Mouse (Mus musculus): ENCODE results near the gene Ttc21a. TPM values are rescaled to one million over a fixed set of nuclear protein-coding genes. Genes with fewer than 3 reads are reported as not detected.
A peak's percentile ranks its signal among the peaks of the same experiment; 100 is the strongest.

The Ttc21a gene
- total and polyA plus RNA-seq, 3 experiments: 0.01 TPM; not detected in 2

DNA sequence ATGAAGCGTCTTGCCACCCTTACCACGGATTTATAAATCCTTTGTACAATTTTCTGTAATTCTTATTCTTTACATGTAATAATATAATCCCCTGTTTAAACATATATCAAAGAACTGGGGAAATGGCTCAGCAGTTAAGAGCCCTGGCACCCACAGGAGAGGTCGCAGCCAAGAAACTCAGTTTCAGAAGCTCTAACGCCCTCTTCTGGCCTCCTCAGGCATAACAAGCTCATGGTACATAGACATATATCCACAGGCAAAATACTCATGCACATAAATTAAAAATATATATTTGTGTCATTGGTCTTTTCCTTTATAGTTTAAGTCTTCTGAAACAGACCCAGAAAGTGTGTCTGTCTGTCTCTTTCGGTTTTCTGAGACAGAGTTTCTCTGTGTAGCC, 37.2 kb downstream of the Ttc21a start:
- peaks cover 6 to 12% of the 10 kb centered on the region in 2 experiments for H3K36me3 ChIP-seq (ENCODE audit: control insufficient read depth in 1 of 2, insufficient read depth in 2 of 2, low read length in 2 of 2)
- H3K4me1 ChIP-seq (ENCODE audit: control insufficient read depth in 1 of 2, insufficient read depth in 2 of 2, low read length in 2 of 2): peaks cover 7 to 12% of the 10 kb centered on the region in 2 experiments
- TF ChIP-seq GABPA (IDR thresholded peaks at IDR 0.05; ENCODE audit: low read depth, low read length): no peak
- no peak for TF ChIP-seq MYB (IDR thresholded peaks at IDR 0.05; ENCODE audit: low read depth, low read length)
- TF ChIP-seq NRF1 (IDR thresholded peaks at IDR 0.05; ENCODE audit: insufficient read depth, low read depth, low read length, poor library complexity, severe bottlenecking): no peak
- no peak for TF ChIP-seq HCFC1 (IDR thresholded peaks at IDR 0.05; ENCODE audit: low read depth, low read length)
- TF ChIP-seq POLR2A (IDR thresholded peaks at IDR 0.05; ENCODE audit: control insufficient read depth in 1 of 2, insufficient read depth in 1 of 2, low read depth in 1 of 2, low read length in 2 of 2, poor library complexity in 1 of 2): no peak
- TF ChIP-seq CTCF (IDR thresholded peaks at IDR 0.05 in 2 of 3, conservative IDR thresholded peaks at IDR 0.05 in 1 of 3; ENCODE audit: control insufficient read depth in 1 of 3, insufficient read depth in 1 of 3, low read depth in 2 of 3, low read length in 3 of 3, poor library complexity in 1 of 3, severe bottlenecking in 1 of 3): peak; percentile 17 to 41 (median 36); a peak in 3 of 6 replicates

GRCm38 (mm10) chr9:119975286-119975685, 37.9 kb downstream of the Ttc21a start:
- H3K27me3 ChIP-seq (ENCODE audit: control insufficient read depth in 1 of 2, insufficient read depth in 2 of 2, low read length in 2 of 2): no peaks in the 10 kb centered on the region
- TF ChIP-seq MAFK (IDR thresholded peaks at IDR 0.05; ENCODE audit: borderline replicate concordance, low read depth, low read length): no peak
- no peak overlapping the region for H3K4me3 ChIP-seq (ENCODE audit: control insufficient read depth in 1 of 2, insufficient read depth in 1 of 2, low read depth in 2 of 2, low read length in 2 of 2)
- H3K4me1 ChIP-seq (ENCODE audit: control insufficient read depth in 1 of 2, insufficient read depth in 2 of 2, low read length in 2 of 2): peaks cover 7 to 12% of the 10 kb centered on the region in 2 experiments
- peaks cover 6 to 12% of the 10 kb centered on the region in 2 experiments for H3K36me3 ChIP-seq (ENCODE audit: control insufficient read depth in 1 of 2, insufficient read depth in 2 of 2, low read length in 2 of 2)
- H3K9me3 ChIP-seq (replicated peaks; ENCODE audit: insufficient read depth, low read length): no peaks in the 10 kb centered on the region
- no peak for DNase-seq (ENCODE audit: low read depth, low spot score)
- H3K79me2 ChIP-seq (ENCODE audit: control insufficient read depth, insufficient read depth, low read length, poor library complexity): peaks cover 2% of the 10 kb centered on the region; the same call in 1 of the 2 replicates
- no peak overlapping the region for H3K27ac ChIP-seq (ENCODE audit: control insufficient read depth, low read depth, low read length)
- H3K9ac ChIP-seq (ENCODE audit: control insufficient read depth, low read depth, low read length, poor library complexity, severe bottlenecking): no peak overlapping the region

More for the DNA sequence above, 37.2 kb downstream of the Ttc21a start:
- Histone ChIP-seq H3K79me2 (ENCODE audit: control insufficient read depth, insufficient read depth, low read length, poor library complexity) (no peaks in the 10 kb centered on the region), H3K27ac (ENCODE audit: control insufficient read depth, low read depth, low read length) (no peak overlapping the region), H3K9me3 (replicated peaks; ENCODE audit: insufficient read depth, low read length) (no peaks in the 10 kb centered on the region), H3K4me3 (ENCODE audit: control insufficient read depth in 1 of 2, insufficient read depth in 1 of 2, low read depth in 2 of 2, low read length in 2 of 2) (no peak overlapping the region), H3K9ac (ENCODE audit: control insufficient read depth, low read depth, low read length, poor library complexity, severe bottlenecking) (no peak overlapping the region), H3K27me3 (ENCODE audit: control insufficient read depth in 1 of 2, insufficient read depth in 2 of 2, low read length in 2 of 2) (no peaks in the 10 kb centered on the region)
- peak; percentile 34 for DNase-seq (ENCODE audit: low read depth, low spot score)

DNA sequence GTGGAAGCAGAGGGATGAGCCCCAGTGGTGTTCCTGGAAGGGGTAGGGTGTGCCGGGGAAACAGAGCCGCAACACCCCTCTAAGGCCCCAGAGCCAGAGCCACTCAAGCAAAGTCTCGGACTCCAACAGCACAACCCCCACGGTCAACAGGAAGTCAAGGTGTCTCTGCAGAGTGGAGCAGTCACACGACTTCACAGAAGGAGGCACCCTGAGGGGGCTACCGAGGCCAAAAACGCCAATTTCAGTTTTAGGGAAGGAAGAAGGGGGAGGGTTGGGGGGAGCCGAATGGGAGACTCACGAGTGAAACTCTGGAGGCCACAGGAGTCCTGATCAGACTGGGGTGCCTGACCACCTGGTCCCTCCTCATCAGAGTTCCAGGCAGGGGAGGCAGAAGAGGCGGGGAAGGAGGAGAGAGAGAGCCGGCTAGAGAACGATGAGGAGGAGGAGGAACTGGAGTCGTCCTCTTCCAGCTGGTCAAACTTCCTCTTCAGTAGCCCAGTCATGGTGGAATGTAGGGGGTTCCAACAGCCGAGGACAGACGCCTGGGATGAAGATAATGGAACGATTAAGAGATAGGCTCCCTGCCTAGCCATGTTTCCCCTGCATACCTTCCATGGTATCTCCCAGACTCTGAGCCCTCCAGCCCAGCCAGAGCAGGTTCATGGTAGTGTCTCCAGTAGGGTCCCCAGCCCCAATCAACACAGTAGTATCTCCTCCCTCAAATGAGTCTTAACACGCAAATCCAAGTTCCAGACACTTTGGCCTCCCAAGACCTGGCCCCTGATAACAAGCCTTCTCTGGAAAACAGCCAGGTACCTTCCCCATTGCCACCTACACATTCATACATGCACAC, 39.5 kb downstream of the Ttc21a start:
- peaks cover 6 to 16% of the 10 kb centered on the region in 2 experiments for H3K36me3 ChIP-seq (ENCODE audit: control insufficient read depth in 1 of 2, insufficient read depth in 2 of 2, low read length in 2 of 2)
- TF ChIP-seq EP300 (IDR thresholded peaks at IDR 0.05; ENCODE audit: low read depth in 1 of 2, low read length in 2 of 2) (peak in 1 of 2 experiments; percentile 30; a peak in 1 of 4 replicates), ETS1 (IDR thresholded peaks at IDR 0.05; ENCODE audit: low read depth, low read length) (peak; percentile 58), ZKSCAN1 (IDR thresholded peaks at IDR 0.05; ENCODE audit: low read depth, low read length) (no peak), HCFC1 (IDR thresholded peaks at IDR 0.05; ENCODE audit: low read depth, low read length) (0 out of 2 replicates have a peak, but pooled peaks have one; percentile 12), MAX (IDR thresholded peaks at IDR 0.05; ENCODE audit: low read length) (no peak), USF1 (IDR thresholded peaks at IDR 0.05; ENCODE audit: low read depth, low read length) (no peak), JUND (IDR thresholded peaks at IDR 0.05; ENCODE audit: low read depth, low read length) (no peak), POLR2A (IDR thresholded peaks at IDR 0.05; ENCODE audit: control insufficient read depth in 1 of 2, insufficient read depth in 1 of 2, low read depth in 1 of 2, low read length in 2 of 2, poor library complexity in 1 of 2) (0 out of 4 replicates have a peak, but pooled peaks of 1 of the 2 experiments have one; percentile 23), SIN3A (IDR thresholded peaks at IDR 0.05; ENCODE audit: low read length) (peak; percentile 37), MYC (IDR thresholded peaks at IDR 0.05; ENCODE audit: low read depth, low read length) (no peak)
- H3K4me1 ChIP-seq (ENCODE audit: control insufficient read depth in 1 of 2, insufficient read depth in 2 of 2, low read length in 2 of 2): peaks cover 9 to 18% of the 10 kb centered on the region in 2 experiments
- peak; percentile 55 for DNase-seq (ENCODE audit: low read depth, low spot score)
- peak overlapping the region; percentile 35 to 52; a peak in 3 of 4 replicates for H3K4me3 ChIP-seq (ENCODE audit: control insufficient read depth in 1 of 2, insufficient read depth in 1 of 2, low read depth in 2 of 2, low read length in 2 of 2)
- H3K79me2 ChIP-seq (ENCODE audit: control insufficient read depth, insufficient read depth, low read length, poor library complexity): peaks cover 5% of the 10 kb centered on the region
- no peaks in the 10 kb centered on the region for H3K27me3 ChIP-seq (ENCODE audit: control insufficient read depth in 1 of 2, insufficient read depth in 2 of 2, low read length in 2 of 2)
- no peaks in the 10 kb centered on the region for H3K9me3 ChIP-seq (replicated peaks; ENCODE audit: insufficient read depth, low read length)
- peak overlapping the region; percentile 56 for H3K9ac ChIP-seq (ENCODE audit: control insufficient read depth, low read depth, low read length, poor library complexity, severe bottlenecking)
- H3K27ac ChIP-seq (ENCODE audit: control insufficient read depth, low read depth, low read length): peak overlapping the region; percentile 41
